Mouse (Mus musculus) myocyte (in vitro differentiated cells): ENCODE results near the gene Mmd.

Source experiments
- CEBPB ChIP-seq: IDR thresholded peaks from 2 replicates; pipeline ENCODE4 v1.6.1; 2011; ENCODE audit warnings: mild to moderate bottlenecking, moderate library complexity; ENCODE audit not compliant: poor library complexity, insufficient read depth, severe bottlenecking
- E2F4 ChIP-seq: IDR thresholded peaks from one replicate; pipeline ENCODE4 v1.6.1; 2011; ENCODE audit warnings: mild to moderate bottlenecking, control low read depth, moderate library complexity; ENCODE audit not compliant: insufficient read depth
- MAX ChIP-seq: IDR thresholded peaks from one replicate; pipeline ENCODE4 v1.6.1; 2011; ENCODE audit warnings: low read depth, mild to moderate bottlenecking, control low read depth
- MYOD1 ChIP-seq, 3 experiments: IDR thresholded peaks; one replicate each; pipeline ENCODE4 v1.6.1; 2011; ENCODE audit warnings: control low read depth in 2 of 3, low read depth in 2 of 3, mild to moderate bottlenecking in 2 of 3, moderate library complexity in 1 of 3; ENCODE audit not compliant: insufficient read length in 2 of 3, control insufficient read depth in 1 of 3
- POLR2A ChIP-seq: IDR thresholded peaks from one replicate; pipeline ENCODE4 v1.6.1; 2011; ENCODE audit warnings: low read depth, mild to moderate bottlenecking, control low read depth, moderate library complexity; ENCODE audit not compliant: insufficient read length
- POLR2AphosphoS2 ChIP-seq: IDR thresholded peaks from one replicate; pipeline ENCODE4 v1.6.1; 2011; ENCODE audit warnings: low read depth, control low read depth; ENCODE audit not compliant: insufficient read length
- TCF12 ChIP-seq: IDR thresholded peaks from one replicate; pipeline ENCODE4 v1.6.1; 2011; ENCODE audit warnings: mild to moderate bottlenecking, control low read depth; ENCODE audit not compliant: poor library complexity, insufficient read depth, severe bottlenecking
- USF1 ChIP-seq: IDR thresholded peaks from one replicate; pipeline ENCODE4 v1.6.1; 2011; ENCODE audit warnings: low read depth, mild to moderate bottlenecking, control low read depth, moderate library complexity

- TF ChIP-seq MAX (no peak), MYOD1 (IDR thresholded peaks at IDR 0.05; ENCODE audit: control insufficient read depth in 1 of 3, insufficient read length in 2 of 3, low read depth in 2 of 3) (no peak), POLR2A (no peak), USF1 (no peak), E2F4 (no peak), TCF12 (no peak), CEBPB (peak; percentile 45; the same call in 1 of the 2 replicates), POLR2AphosphoS2 (no peak)
Measured at GRCm38 (mm10) chr11:90240652-90241330, 8.5 kb upstream of the Mmd start.
